Mouse (Mus musculus) gastrocnemius, adult 2 months (tissue): ENCODE measurements at regions not wholly inside any gene's neighbourhood (a gene's known extent, or its start where the extent isn't known, plus 50 kb on each side); places are given as distances from the start of the nearest gene placed in this dataset.
"Not testable (repeated sequence)": the region's sequence is repeated elsewhere in the genome, so short reads cannot be mapped to it uniquely, and the experiment has no call there.

Experiments used
- DNase-seq: peaks from one replicate; pipeline ENCODE4 v3.0.0; 2022
- H3K27ac ChIP-seq: fragments of 200-600 bp; 2 replicates; pipeline ENCODE4 v1.8.1; 2022; ENCODE audit warnings: mild to moderate bottlenecking
- H3K4me3 ChIP-seq: fragments of 200-600 bp; 2 replicates; pipeline ENCODE4 v1.8.1; 2022; ENCODE audit warnings: mild to moderate bottlenecking, moderate library complexity
- CTCF ChIP-seq: fragments of 200-600 bp; IDR thresholded peaks from 2 replicates; pipeline ENCODE4 v1.8.1; 2022; ENCODE audit warnings: antibody characterized with exemption, mild to moderate bottlenecking, moderate library complexity
- intact Hi-C: fragments of 180-260 bp; cut with DNase I; formaldehyde crosslinking; loops from one replicate; pipeline ENCODE4 v1.15.1; 2025

GRCm38 (mm10) chr4:84172841-84173240, 502.2 kb downstream of the Bnc2 start:
- Histone ChIP-seq H3K4me3 (no peak overlapping the region), H3K27ac (no peak overlapping the region)
- intact Hi-C loops, result no loop called here
- no peak for DNase-seq
- TF ChIP-seq CTCF, result no peak

GRCm38 (mm10) chr4:84173441-84173840, 501.6 kb downstream of the Bnc2 start:
- Histone ChIP-seq H3K4me3 (no peak overlapping the region), H3K27ac (no peak overlapping the region)
- intact Hi-C loops, result no loop called here
- TF ChIP-seq CTCF, result no peak
- DNase-seq, result no peak

GRCm38 (mm10) chr4:84176457-84176856, 498.6 kb downstream of the Bnc2 start:
- H3K27ac ChIP-seq, H3K4me3 ChIP-seq, intact Hi-C loops, DNase-seq: not testable (repeated sequence)

- H3K27ac ChIP-seq, result no peak overlapping the region
- no peak for DNase-seq
- H3K4me3 ChIP-seq, result no peak overlapping the region
- no peak for TF ChIP-seq CTCF
- intact Hi-C loops, result no loop called here
Observed at GRCm38 (mm10) chr4:84177827-84178226, 497.2 kb downstream of the Bnc2 start.

GRCm38 (mm10) chr4:84184436-84184835, 490.6 kb downstream of the Bnc2 start:
- H3K27ac ChIP-seq, result no peak overlapping the region
- intact Hi-C loops, result no loop called here
- DNase-seq, result no peak
- no peak for TF ChIP-seq CTCF
- H3K4me3 ChIP-seq, result no peak overlapping the region

GRCm38 (mm10) chr4:84184844-84185243, 490.2 kb downstream of the Bnc2 start:
- H3K27ac ChIP-seq, result no peak overlapping the region
- H3K4me3 ChIP-seq, result no peak overlapping the region
- intact Hi-C loops, result no loop called here
- no peak for DNase-seq
- no peak for TF ChIP-seq CTCF

- Histone ChIP-seq H3K27ac (no peak overlapping the region), H3K4me3 (no peak overlapping the region)
- no peak for DNase-seq
- TF ChIP-seq CTCF, result no peak
- intact Hi-C loops, result no loop called here
Observed at GRCm38 (mm10) chr4:84189315-84189714, 485.8 kb downstream of the Bnc2 start.

- no peak overlapping the region for H3K27ac ChIP-seq
- no peak for TF ChIP-seq CTCF
- DNase-seq, result no peak
- H3K4me3 ChIP-seq, result no peak overlapping the region
- intact Hi-C loops, result no loop called here
Observed at GRCm38 (mm10) chr4:84191303-84191702, 483.8 kb downstream of the Bnc2 start.

- Histone ChIP-seq H3K4me3 (no peak overlapping the region), H3K27ac (no peak overlapping the region)
- intact Hi-C loops, result no loop called here
- no peak for TF ChIP-seq CTCF
- DNase-seq, result peak; percentile 35
Observed at GRCm38 (mm10) chr4:84192301-84192700, 482.8 kb downstream of the Bnc2 start.

GRCm38 (mm10) chr4:84196732-84197131, 478.3 kb downstream of the Bnc2 start:
- DNase-seq, result no peak
- no peak overlapping the region for H3K4me3 ChIP-seq
- intact Hi-C loops, result no loop called here
- H3K27ac ChIP-seq, result no peak overlapping the region
- no peak for TF ChIP-seq CTCF

- H3K4me3 ChIP-seq, result no peak overlapping the region
- peak; percentile 47 for DNase-seq
- no peak for TF ChIP-seq CTCF
- no peak overlapping the region for H3K27ac ChIP-seq
- intact Hi-C loops, result no loop called here
Observed at GRCm38 (mm10) chr4:84198176-84198575, 476.9 kb downstream of the Bnc2 start.

GRCm38 (mm10) chr4:84199181-84199656, 475.9 kb downstream of the Bnc2 start:
- H3K27ac ChIP-seq, result no peak overlapping the region
- no peak overlapping the region for H3K4me3 ChIP-seq
- TF ChIP-seq CTCF, result no peak
- DNase-seq, result peak; percentile 63
- intact Hi-C loops, result no loop called here

GRCm38 (mm10) chr4:84201001-84201400, 474.1 kb downstream of the Bnc2 start:
- no peak for TF ChIP-seq CTCF
- Histone ChIP-seq H3K4me3 (no peak overlapping the region), H3K27ac (no peak overlapping the region)
- intact Hi-C loops, result no loop called here
- no peak for DNase-seq

GRCm38 (mm10) chr4:84202231-84202630, 472.8 kb downstream of the Bnc2 start:
- no peak for DNase-seq
- no peak for TF ChIP-seq CTCF
- Histone ChIP-seq H3K4me3 (no peak overlapping the region), H3K27ac (no peak overlapping the region)
- intact Hi-C loops, result no loop called here

- no peak overlapping the region for H3K4me3 ChIP-seq
- H3K27ac ChIP-seq, result no peak overlapping the region
- DNase-seq, result peak; percentile 40
Observed at GRCm38 (mm10) chr4:84203680-84204079, 471.4 kb downstream of the Bnc2 start.

More at GRCm38 (mm10) chr4:84203680-84204079, 471.4 kb downstream of the Bnc2 start:
- intact Hi-C loops, result no loop called here
- no peak for TF ChIP-seq CTCF
